Mouse (Mus musculus) lung, postnatal 0 days (tissue): ENCODE results near the gene Gfpt2.

Source experiments
- CTCF ChIP-seq: IDR thresholded peaks from 2 replicates; pipeline ENCODE4 v1.5.1; 2016; ENCODE audit warnings: antibody characterized with exemption, mild to moderate bottlenecking
- EP300 ChIP-seq: IDR thresholded peaks from 2 replicates; pipeline ENCODE4 v1.6.1; 2016; ENCODE audit warnings: antibody characterized with exemption, mild to moderate bottlenecking, control low read depth

- TF ChIP-seq CTCF (no peak), EP300 (no peak)
Measured at GRCm38 (mm10) chr11:49793619-49794341, at the start of gene Gfpt2.
